Mouse (Mus musculus) cerebellum, adult 2 months (tissue): Measurements from ENCODE around the gene Lgals9. TPM values are rescaled to one million over a fixed set of nuclear protein-coding genes. Genes with fewer than 3 reads are reported as not detected.
"Not testable (repeated sequence)": the region's sequence is repeated elsewhere in the genome, so short reads cannot be mapped to it uniquely, and the experiment has no call there.

Experiments used
- DNase-seq, 2 experiments: peaks; one replicate each; pipeline ENCODE4 v3.0.0; 2021
- H3K27ac ChIP-seq: fragments of 200-500 bp; 2 replicates; pipeline ENCODE4 v1.5.1; 2012; ENCODE audit warnings: low read length, control low read depth, inconsistent platforms; ENCODE audit not compliant: insufficient read depth
- H3K27me3 ChIP-seq: fragments of 200-500 bp; 2 replicates; pipeline ENCODE4 v1.6.1; 2012; ENCODE audit warnings: inconsistent platforms, mild to moderate bottlenecking, low read length, moderate library complexity; ENCODE audit not compliant: control insufficient read depth, insufficient read depth
- H3K4me1 ChIP-seq: fragments of 200-500 bp; 2 replicates; pipeline ENCODE4 v1.6.1; 2011; ENCODE audit warnings: low read length; ENCODE audit not compliant: control insufficient read depth, insufficient read depth
- H3K4me3 ChIP-seq: fragments of 200-500 bp; replicated peaks from 2 replicates; pipeline ENCODE3; 2011; ENCODE audit warnings: mild to moderate bottlenecking, low read depth, low read length, control low read depth; ENCODE audit not compliant: insufficient read depth
- CTCF ChIP-seq: fragments of 200-500 bp; IDR thresholded peaks from 2 replicates; pipeline ENCODE4 v1.5.1; 2011; ENCODE audit warnings: low read depth, mild to moderate bottlenecking, control low read depth, low read length, moderate library complexity, borderline replicate concordance; ENCODE audit not compliant: insufficient read depth
- POLR2A ChIP-seq: fragments of 200-500 bp; IDR thresholded peaks from 2 replicates; pipeline ENCODE4 v1.6.1; 2011; ENCODE audit warnings: low read length, control low read depth, borderline replicate concordance; ENCODE audit not compliant: insufficient read depth
- whole genome bisulfite sequencing: fragments of 180-500 bp; shearing (Covaris S2); methylation state at CpG from one replicate; pipeline ENCODE4 v1.1.7; 2018; 5-methylcytosine and 5-hydroxymethylcytosine counted together
- polyA plus RNA-seq: library from polyadenylated mRNA; depleted of rRNA; stranded (reverse); fragments of >200 nt; gene quantifications from 2 replicates; pipeline ENCODE4 v1.2.3, GENCODE M21; 2012

Lgals9 gene
- polyA plus RNA-seq, 1 experiment = 8.7 TPM

DNA sequence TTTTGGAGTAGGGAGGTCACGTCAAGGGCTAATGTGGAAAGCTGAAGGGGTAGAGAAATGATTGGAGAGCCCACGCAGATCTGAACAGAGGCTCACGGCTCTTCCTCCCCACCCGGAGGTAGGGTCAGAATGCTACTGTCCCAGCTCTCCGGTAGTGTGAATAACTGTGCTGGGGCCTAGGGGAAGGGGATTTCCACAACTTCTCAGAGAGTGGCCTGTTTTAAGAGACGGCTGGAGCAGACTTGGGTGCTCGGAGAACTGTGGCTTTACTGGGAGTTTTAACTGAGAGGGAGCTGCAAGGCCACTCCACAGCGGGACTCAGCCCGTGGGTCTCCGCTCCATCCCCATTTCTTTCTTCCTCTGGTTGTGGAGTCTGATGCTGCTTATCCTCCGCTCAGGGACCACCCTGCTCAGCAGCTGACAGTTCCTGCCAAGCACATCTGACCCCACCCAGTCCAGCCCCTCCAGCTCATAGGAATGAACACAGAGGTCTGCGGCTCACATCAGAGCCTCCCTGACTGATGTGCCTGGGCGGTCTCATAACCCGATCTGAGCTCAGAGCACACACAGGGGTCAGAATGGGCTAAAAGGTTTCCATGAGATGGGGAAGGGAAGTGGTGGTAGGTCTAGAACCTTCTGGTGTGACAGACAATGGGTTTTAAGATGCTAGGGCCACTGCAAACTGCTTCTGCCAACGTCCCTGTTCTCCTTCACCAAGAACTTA is 30.0 kb upstream of the Lgals9 start:
- H3K27me3 ChIP-seq = no peaks in the 10 kb centered on the region
- no peak overlapping the region for H3K4me3 ChIP-seq
- WGBS = 81% methylated on average over 15 of the region's 15 CpGs
- TF ChIP-seq CTCF (no peak), POLR2A (no peak)
- no peaks in the 10 kb centered on the region; the same call in 1 of the 2 replicates for H3K4me1 ChIP-seq
- no peak for DNase-seq
- no peak overlapping the region for H3K27ac ChIP-seq

DNA sequence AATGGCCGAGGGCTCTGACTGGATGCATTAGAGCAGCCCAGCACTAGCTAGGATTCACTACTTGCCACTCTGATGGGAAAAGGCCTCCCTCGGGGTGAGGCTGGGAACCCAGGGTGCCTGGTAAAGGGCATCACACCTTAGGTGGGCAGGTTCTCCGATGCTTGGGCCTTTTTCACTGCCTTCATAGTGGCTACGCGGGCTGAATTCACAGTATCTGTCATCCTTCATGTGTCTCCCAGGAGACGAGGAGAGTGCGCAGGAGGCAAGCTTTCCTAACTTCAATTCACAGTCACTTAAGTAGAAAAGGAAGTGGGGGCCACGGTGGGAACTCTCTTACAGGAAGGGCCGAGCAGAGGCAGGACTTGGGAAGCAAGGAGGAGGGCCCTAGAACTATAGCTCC is 29.1 kb upstream of the Lgals9 start:
- no peaks in the 10 kb centered on the region for H3K27me3 ChIP-seq
- no peak overlapping the region for H3K4me3 ChIP-seq
- no peak for DNase-seq
- no peak for TF ChIP-seq POLR2A
- no peak for TF ChIP-seq CTCF
- WGBS = 71% methylated on average over 9 of the region's 9 CpGs
- H3K4me1 ChIP-seq = no peaks in the 10 kb centered on the region; the same call in 1 of the 2 replicates
- H3K27ac ChIP-seq = no peak overlapping the region

DNA sequence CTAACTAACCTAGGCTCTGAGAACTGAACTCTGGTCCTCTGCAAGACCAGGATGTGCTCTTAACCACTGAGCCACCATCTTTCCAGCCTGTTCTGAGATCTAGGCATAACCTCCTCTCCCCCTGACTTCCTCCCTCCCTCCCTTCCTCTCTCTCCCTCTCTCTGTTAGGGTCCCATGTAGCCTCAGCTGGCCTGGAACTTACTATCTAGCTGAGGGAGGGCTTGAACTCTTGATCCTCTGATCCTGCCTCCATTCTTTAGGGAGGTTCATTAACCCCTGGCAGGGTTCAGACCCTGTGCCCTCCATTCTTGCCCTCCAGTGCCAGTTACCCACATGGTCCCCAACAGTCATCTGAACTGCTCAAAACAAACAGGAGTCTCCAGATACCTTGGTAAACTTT is 28.3 kb upstream of the Lgals9 start:
- no peak overlapping the region for H3K4me3 ChIP-seq
- no peak for DNase-seq
- H3K4me1 ChIP-seq = no peaks in the 10 kb centered on the region; the same call in 1 of the 2 replicates
- no peaks in the 10 kb centered on the region for H3K27me3 ChIP-seq
- no peak overlapping the region for H3K27ac ChIP-seq
- TF ChIP-seq POLR2A (no peak), CTCF (no peak)

DNA sequence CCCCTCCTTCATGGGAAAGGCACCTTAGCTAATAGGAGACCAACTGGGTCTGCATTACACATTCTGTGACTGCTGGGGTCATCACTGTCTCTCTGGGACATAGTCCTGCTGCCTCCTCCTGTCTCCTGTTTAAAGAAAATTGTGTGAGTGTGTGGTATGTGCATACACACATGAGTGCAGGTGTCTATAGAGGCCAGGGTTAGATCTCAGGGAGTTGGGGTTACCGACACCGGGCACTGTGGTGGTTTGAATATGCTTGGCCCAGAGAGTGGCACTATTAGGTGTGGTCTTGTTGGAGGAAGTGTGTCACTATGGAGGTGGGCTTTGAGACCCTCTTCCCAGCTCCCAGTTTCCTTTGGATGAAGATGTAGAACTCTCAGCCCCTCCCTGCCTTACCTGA is 27.8 kb upstream of the Lgals9 start:
- no peak for DNase-seq
- TF ChIP-seq POLR2A = no peak
- TF ChIP-seq CTCF = no peak
- Histone ChIP-seq H3K4me3 (no peak overlapping the region), H3K27me3 (no peaks in the 10 kb centered on the region), H3K27ac (no peak overlapping the region), H3K4me1 (no peaks in the 10 kb centered on the region; the same call in 1 of the 2 replicates)
- 98% methylated on average over 2 of the region's 2 CpGs for WGBS

DNA sequence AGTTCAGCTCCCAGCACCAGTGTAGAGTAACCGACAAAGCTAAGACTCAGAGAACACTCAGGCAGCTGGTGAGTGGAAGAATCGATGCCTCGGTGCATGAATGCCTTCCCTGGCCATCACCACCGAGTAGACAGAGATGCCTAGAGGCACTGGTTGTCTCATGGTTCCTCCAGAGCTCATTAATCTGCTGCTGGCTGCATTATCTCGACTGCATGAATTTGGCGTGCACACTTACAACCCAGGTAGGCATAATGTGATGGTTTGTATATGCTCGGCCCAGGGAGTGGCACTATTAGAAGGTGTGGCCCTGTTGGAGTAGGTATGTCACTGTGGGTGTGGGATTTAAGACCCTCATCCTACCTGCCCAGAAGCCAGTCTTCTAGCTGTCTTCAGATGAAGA is 24.1 kb upstream of the Lgals9 start:
- DNase-seq = no peak
- Histone ChIP-seq H3K27me3 (no peaks in the 10 kb centered on the region), H3K4me3 (no peak overlapping the region), H3K4me1 (no peaks in the 10 kb centered on the region), H3K27ac (no peak overlapping the region)
- TF ChIP-seq POLR2A = no peak
- TF ChIP-seq CTCF = no peak
- 71% methylated on average over 7 of the region's 7 CpGs for WGBS

DNA sequence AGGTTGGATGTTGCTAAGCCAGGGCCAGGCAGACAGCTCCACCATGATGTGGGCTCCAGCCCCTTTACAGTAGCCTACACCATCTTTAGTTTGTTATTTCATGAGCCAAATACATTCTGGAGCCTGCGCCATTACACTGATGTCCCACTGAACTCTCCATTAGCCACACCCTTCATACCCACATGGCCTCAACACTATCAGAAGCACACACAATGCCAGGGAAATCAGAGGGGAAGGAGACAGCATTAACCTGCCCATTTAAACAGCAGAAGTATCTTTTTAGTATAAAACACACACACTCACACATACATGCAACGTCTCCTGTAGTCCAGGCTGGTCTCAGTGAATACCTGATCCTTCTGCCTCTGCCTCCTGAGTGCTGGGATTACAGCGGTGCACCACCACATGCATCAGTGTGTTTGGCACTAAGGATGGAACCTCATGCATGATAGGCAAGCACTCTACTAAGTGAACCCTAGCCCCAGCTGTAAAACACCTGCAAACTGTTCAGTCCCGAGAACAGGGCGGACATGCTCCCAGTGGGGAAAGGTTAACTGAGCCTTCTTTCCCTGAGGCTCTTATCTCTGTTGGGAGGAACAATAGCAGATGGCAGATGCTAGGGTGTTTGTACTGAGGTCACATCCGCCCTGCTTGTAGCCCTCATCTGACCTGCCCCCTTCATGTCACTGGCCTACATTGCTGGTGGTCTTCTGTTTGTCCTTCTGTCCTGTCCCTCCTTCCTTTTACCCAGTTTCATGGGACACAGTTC is 23.4 kb upstream of the Lgals9 start:
- DNase-seq = no peak
- Histone ChIP-seq H3K27ac (no peak overlapping the region), H3K4me3 (no peak overlapping the region), H3K4me1 (no peaks in the 10 kb centered on the region), H3K27me3 (no peaks in the 10 kb centered on the region)
- TF ChIP-seq CTCF (no peak), POLR2A (no peak)
- WGBS = 84% methylated on average over 6 of the region's 6 CpGs

DNA sequence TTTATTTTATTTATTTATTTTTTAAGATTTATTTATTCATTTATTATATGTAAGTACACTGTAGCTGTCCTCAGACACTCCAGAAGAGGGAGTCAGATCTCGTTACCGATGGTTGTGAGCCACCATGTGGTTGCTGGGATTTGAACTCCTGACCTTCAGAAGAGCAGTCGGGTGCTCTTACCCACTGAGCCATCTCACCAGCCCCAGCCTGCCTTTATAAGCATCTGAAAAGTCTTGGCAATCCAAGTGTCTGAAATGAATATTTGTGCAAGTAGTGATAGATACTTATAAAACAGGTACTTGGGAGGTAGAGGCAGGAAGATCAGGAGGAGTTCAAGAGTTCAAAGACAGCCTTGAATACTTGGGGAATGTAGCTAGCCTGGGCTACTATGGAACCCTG is 22.6 kb upstream of the Lgals9 start:
- H3K4me1 ChIP-seq, DNase-seq, H3K4me3 ChIP-seq, H3K27ac ChIP-seq, H3K27me3 ChIP-seq: not testable (repeated sequence)
- WGBS = 88% methylated on average over 3 of the region's 3 CpGs

DNA sequence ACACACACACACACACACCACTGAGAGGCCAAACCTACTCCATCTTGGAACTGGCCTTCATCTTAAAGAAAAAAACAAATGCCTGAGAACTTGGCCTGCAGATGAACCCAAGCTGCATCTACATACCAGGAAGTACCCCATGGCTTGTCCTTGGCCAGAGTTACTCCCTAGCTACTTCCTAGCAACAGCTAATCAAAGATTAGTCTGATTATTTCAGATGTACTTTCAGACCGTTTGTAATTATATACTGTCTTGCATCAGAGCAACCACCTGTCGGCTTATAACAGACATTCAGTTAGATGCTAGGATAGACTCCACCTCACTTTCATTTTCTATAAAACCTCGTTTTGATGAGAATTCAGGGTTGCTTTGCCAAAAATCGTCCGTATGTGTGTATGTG is 21.7 kb upstream of the Lgals9 start:
- Histone ChIP-seq H3K4me3 (no peak overlapping the region), H3K4me1 (no peaks in the 10 kb centered on the region), H3K27ac (no peak overlapping the region), H3K27me3 (no peaks in the 10 kb centered on the region)
- WGBS = 45% methylated on average over 5 of the region's 5 CpGs
- TF ChIP-seq CTCF (no peak), POLR2A (no peak)
- DNase-seq = no peak
